Mouse (Mus musculus): ENCODE results near the gene Mfap5.
A peak's percentile ranks its signal among the peaks of the same experiment; 100 is the strongest.
"Not testable (repeated sequence)": the region's sequence is repeated elsewhere in the genome, so short reads cannot be mapped to it uniquely, and the experiment has no call there.

The Mfap5 gene

GRCm38 (mm10) chr6:122505545-122505944, at the start of gene Mfap5:
TSS of gene Mfap5 (plus strand) at chr6:122505845.
- no peak for DNase-seq (ENCODE audit: low spot score in 2 of 2)

GRCm38 (mm10) chr6:122458946-122459693, 46.5 kb upstream of the Mfap5 start:
- no peak for DNase-seq (ENCODE audit: low spot score in 2 of 2)

DNA sequence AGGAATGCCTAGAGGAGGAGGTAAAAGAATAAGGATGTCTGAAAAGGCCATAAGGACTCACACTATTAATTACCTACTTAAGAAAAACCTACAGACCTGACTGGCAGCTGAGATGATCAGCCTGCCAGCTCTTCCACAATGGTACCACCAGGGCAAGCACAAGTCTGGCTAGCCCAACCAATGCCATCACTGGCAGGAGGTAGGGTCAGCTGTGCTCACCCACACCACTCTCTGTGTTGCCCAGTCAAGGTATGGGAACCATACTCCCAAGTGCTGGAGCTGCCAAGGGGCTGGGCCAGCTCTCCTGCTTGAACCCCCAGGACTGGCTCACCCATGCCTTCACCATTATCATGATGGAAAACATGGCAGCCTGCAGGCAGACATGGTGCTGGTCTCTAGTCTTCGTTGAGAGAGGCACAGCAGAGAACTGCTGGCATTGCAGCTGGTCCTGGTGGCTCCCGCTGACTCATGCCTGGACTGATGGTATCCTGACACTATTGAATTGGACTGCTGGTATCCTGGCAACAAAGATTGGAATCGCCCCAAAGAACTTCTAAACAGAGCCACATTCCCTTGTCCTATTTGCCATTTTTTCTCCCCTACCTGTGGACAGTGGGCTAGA, 39.4 kb upstream of the Mfap5 start:
- DNase-seq (ENCODE audit: low spot score in 2 of 2): no peak

- no peak for DNase-seq (ENCODE audit: low spot score in 2 of 2)
Measured at GRCm38 (mm10) chr6:122469030-122469640, 36.5 kb upstream of the Mfap5 start.

GRCm38 (mm10) chr6:122470240-122470639, 35.4 kb upstream of the Mfap5 start:
- DNase-seq (ENCODE audit: low spot score in 2 of 2): no peak

DNA sequence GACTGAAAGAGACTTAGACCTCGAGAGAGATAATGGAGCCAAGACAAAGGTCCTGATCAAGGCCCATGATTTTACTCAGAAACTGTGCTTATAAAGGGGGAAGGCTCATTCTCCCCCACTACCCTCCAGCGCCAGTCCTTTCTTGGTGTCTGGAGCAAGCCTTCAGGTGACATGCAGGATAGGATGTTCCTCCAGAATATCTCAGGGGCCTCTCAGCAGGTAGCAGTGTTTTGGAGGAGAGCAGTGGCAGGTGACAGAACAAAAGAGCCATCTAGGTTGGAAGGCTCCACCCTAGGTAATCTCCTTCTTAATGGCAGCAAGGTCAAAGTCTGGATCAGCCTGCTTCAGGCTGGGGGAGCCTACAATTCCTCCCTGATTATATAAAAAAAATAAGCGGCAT, 34.2 kb upstream of the Mfap5 start:
- DNase-seq (ENCODE audit: low spot score in 2 of 2): not testable (repeated sequence)

GRCm38 (mm10) chr6:122478062-122478461, 27.6 kb upstream of the Mfap5 start:
- DNase-seq (ENCODE audit: low spot score in 2 of 2): no peak

GRCm38 (mm10) chr6:122485401-122486296, 20.0 kb upstream of the Mfap5 start:
- no peak for DNase-seq (ENCODE audit: low spot score in 2 of 2)

GRCm38 (mm10) chr6:122486297-122487117, 19.1 kb upstream of the Mfap5 start:
- no peak for DNase-seq (ENCODE audit: low spot score in 2 of 2)

DNA sequence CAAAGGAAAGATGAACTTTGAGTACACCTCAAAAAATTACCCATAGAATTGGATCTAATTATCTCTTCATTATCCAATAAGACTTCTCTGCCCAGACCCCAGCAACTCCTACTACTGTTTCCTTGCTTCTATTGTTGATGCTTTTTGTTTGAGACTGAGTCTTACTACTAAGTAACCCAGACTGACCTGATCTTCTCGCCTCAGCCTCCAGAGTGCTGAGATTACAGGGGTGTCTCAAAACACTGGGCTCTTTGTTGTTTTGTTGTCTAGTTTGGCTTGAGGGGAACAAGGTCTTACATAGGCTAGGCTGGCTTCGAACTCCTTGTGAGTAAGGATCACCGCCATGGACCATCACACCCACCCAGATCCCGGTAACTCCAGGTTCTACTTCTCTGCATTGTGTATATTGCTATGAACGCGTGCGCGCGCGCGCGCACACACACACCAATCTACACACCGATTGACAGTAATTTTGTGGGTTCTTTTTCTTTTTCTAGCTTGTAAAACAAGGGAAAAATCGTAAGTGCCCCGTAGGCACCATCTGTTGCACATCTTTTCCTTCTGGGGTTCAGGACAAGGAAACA, 14.6 kb upstream of the Mfap5 start:
- DNase-seq (ENCODE audit: low spot score in 2 of 2): no peak

- DNase-seq (ENCODE audit: low spot score in 2 of 2): peak; percentile 36 to 43
Measured at GRCm38 (mm10) chr6:122491557-122491956, 14.1 kb upstream of the Mfap5 start.

DNA sequence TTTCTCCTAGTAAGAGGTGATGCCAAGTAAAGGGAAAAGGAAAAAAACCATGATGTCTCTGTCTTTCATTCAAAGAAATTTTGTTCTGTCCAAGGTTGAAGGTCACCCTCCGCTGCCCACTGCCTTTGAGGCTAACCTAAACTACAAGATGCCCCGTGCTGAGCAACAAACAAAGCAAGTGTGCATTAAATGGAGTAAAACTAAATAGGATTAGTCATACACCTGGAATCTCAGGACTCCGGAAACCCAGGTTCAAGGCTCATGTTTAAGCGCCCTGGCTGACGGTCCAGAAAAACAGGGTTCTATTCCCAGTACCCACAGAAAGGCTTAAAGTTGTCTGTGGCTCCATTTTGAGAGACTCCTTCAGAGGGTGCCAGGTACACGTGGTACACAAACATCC, 13.2 kb upstream of the Mfap5 start:
- DNase-seq (ENCODE audit: low spot score in 2 of 2): no peak

DNA sequence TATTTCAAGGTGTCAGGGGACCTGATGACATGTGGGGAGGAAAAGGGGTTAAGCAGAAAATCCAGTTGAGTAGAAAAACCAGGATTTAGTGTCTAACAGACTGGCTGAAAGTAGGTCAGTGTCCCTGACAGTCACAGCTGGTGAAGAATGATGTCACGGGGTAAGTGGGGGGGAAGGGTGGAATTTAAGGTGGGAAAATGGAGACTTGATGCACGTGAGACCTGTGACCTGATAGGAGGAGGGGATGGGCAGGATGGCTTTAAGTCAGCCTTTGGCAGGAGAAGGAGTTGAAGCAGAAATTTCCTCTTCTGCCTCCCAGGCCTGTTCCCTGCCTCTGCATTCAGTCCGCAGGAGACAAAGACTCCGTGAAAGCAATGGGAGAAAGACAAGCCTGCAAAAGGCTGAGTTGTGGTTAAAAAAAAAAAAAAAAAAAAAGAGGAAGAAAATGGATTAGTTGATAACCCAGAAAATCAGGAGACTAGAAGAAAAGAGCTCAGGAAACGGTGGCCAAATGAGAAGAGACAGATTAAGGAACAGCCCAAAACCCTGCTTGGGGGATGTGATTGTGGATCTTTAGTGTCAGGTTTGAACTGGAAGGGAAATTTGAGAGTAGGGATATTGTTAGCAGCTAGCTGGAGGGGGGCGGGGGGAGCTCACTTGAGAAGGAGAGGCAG, 11.7 kb upstream of the Mfap5 start:
- DNase-seq (ENCODE audit: low spot score in 2 of 2): no peak

DNA sequence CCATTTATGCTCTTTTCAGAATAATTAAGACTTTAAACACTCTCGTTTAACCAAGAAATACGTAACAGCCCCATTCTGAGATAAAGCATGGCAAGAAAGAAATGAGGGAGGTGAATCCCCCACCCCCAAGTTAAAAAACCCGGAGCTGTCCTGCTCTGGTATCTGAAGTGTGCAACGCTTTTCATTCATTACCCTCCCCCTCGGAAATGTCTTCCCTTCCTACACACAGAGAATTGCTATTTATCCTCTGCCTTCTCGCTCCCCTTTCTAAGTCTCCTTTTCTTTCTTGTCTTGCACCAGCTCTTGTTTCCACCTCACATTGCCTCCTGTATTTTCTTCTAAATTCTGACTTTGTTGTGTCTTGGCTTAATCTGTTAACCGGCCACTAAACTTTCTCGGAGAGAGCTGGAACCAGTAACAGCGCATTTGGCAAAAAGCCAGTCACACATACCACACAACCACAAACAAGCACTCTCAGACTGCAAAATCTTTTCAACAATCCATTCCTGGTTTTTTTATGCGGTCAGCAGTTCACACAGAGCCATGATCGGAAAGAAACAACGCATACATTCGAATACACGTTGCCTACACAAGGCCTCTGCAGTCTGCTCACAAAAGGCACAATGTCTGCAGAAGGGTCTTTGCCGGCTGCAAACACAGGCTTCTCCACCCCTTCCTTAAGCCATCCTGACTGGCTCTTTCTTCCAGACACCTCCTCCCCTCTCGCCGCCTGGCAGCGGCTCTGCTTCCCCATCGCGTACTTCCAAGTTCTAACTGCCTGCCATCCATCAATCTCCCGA, 10.4 kb upstream of the Mfap5 start:
- DNase-seq (ENCODE audit: low spot score in 2 of 2): no peak

DNA sequence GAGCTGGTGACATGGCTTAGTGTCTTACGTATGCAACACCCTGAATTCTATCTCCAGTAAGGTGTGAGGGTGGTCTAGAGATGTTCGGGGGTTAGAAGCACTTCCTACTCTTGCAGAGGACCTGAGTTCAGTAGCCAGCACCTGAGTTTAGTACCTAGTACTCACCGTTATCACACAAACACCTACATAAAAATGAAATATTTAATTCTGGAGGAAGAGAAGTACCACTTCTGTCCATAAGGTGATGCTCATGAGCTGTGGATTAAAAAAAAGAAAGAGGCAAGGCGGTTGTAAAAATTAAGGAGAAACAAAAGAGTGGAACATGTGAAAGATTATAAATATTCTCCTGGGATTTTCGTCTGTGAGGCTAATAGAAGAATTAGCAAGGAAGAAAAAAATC, 9.1 kb upstream of the Mfap5 start:
- no peak for DNase-seq (ENCODE audit: low spot score in 2 of 2)

- DNase-seq (ENCODE audit: low spot score in 2 of 2): no peak
Measured at GRCm38 (mm10) chr6:122498661-122499060, 7.0 kb upstream of the Mfap5 start, which contains the start of gene Rimklb. TSS of gene Rimklb (minus strand) at chr6:122498761.

GRCm38 (mm10) chr6:122505041-122505440, 604 bp upstream of the Mfap5 start:
- DNase-seq (ENCODE audit: low spot score in 2 of 2): no peak

DNA sequence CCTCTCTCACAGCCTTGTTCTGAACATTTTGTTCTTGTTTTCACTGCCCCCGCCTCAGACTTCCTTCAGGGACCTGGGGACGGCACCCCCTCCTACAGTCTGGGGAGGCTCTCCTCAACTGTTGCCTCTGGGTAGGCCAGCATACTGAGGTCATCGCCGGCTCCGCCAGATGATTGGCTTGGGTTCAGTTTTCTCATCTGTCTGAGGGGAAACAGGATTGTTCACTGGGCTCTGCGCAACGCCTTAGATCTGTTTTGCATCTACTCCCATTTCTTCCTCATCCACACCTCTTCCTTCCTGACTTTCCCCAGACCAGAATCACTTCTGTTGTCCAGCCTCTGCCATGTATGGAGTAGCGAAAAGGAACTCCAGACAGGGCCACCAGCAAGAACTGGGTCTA, 2.8 kb downstream of the Mfap5 start:
- no peak for DNase-seq (ENCODE audit: low spot score in 2 of 2)
